Mouse (Mus musculus) lung, postnatal 14 days (tissue): ENCODE data around the gene Spink2.
"Not testable (repeated sequence)": the region's sequence is repeated elsewhere in the genome, so short reads cannot be mapped to it uniquely, and the experiment has no call there.

ENCODE experiments used
- DNase-seq: peaks from one replicate; pipeline ENCODE4 v3.0.0; 2021

The Spink2 gene

DNA sequence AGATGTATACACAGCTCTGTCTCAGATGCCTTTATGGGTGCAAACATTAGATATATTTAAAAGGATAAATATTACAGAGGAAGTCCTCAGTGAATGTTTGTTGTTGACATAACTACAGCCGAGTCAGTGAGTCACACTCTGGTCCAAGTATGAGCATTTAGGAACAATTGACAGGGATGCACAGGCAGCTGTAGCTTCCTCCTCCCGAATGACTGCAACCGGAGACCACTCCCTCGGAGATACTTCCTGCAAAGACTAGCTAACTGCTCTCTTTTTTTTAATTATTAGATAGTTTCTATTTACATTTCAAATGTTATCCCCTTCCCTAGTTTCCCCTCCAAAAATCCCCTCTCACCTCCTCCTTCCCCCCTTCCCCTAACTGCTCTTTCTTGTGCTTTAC lies 18.0 kb downstream of the Spink2 start:
- no peak for DNase-seq

- DNase-seq, result no peak
Observed at GRCm38 (mm10) chr5:77191631-77192030, 19.6 kb downstream of the Spink2 start.

- DNase-seq, result no peak
Observed at GRCm38 (mm10) chr5:77191106-77191505, 20.2 kb downstream of the Spink2 start.

DNA sequence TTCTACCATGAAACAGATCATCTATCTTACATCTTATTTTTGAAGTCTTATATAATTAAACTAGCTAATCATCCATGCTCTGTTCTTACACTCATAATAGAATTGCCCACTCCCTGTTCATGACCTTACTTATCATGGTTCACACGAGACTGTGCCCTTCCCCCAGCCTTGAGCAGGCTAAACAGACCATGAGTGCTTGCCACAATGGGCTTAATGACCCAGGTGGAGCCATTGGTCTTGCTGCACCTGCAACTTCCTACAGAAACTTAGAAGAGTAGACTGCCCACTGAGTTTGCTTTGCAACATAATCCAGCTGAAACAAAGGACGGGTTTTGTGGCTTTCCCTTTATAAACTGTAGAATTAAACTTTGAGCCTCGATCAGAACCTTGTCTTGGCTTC lies 22.5 kb downstream of the Spink2 start:
- no peak for DNase-seq

GRCm38 (mm10) chr5:77185351-77185750 lies 25.9 kb downstream of the Spink2 start:
- DNase-seq, result no peak

DNA sequence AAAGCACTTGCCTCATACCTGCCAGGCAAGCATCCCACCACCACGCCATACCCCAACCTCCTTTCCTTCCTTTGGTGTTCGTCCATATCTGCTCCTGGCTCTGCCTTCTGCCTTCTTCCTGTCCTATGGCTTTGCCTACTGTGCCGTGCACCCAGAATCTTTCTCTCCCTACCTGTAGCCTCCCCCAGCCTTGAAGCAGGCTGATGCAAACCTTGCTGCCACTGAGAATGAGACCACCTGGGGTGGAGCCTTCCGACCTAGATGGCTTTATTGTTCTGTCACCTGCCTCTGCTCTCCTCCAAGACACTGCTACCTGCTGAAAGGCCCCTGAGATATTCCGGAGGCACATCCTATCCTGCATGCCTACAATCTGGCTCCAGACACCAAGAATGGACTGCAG lies 27.4 kb downstream of the Spink2 start:
- not testable (repeated sequence) for DNase-seq

- no peak for DNase-seq
Observed at GRCm38 (mm10) chr5:77183338-77183737, 27.9 kb downstream of the Spink2 start.

DNA sequence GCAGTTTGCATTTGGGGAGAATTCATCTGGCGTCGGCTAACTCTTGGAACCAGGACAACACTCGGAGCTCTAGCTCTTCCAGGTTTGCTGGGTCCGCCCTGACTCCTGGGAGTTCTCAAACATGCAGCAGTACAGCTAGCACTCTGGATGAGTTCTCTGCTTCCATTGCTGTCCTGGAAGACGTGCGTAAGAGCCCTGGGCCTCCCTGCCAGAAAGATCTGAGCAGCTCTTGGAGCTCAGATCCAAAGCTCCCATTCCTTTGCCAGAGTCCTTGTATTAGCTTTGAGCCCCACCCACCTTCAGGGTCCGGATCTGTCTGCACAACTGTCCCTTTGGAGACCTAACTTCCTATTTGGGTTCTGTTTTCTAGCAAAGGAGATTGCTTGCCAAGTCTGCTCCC lies 29.8 kb downstream of the Spink2 start:
- no peak for DNase-seq

GRCm38 (mm10) chr5:77178976-77179375 lies 32.3 kb downstream of the Spink2 start:
- no peak for DNase-seq

DNA sequence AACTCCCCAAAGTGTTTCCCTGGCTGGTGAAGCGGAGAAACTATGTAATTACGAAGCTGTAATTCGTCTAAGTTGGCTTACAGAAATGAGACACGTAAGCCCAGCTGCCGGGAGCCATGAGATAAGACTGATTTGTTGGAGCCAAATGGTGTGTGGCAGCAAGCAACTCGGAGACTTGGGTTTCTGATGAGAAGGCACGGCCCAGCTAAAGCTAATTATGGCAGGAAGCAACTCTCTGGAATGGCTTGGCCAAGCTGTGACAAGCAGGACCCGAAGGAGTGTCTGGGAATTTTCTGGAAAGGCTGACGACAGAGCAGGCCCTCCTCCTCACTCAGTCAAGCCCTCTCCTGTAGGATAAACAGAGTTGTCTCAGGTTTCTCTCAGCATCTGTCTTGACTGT lies 33.3 kb downstream of the Spink2 start:
- DNase-seq, result no peak

DNA sequence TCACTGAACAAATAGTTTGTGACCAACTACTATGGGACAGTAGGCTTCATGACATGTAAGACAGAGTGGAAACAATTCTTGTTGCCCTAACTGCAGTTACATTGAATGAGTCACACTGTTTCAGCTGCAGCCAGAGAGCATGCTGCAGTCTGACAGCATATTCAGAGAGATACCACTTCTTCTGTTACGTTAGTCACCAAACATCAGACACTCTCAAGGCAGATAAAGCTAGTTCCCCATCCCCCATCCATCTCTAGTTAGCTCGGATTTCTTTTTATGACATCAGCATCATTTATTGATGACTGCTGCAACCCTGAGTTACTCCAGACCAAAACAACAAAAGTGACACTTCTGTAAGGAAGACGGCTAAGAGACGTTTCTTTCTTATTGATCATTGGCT lies 36.5 kb downstream of the Spink2 start:
- DNase-seq, result no peak

GRCm38 (mm10) chr5:77170593-77170992 lies 40.7 kb downstream of the Spink2 start:
- DNase-seq, result peak; percentile 51

DNA sequence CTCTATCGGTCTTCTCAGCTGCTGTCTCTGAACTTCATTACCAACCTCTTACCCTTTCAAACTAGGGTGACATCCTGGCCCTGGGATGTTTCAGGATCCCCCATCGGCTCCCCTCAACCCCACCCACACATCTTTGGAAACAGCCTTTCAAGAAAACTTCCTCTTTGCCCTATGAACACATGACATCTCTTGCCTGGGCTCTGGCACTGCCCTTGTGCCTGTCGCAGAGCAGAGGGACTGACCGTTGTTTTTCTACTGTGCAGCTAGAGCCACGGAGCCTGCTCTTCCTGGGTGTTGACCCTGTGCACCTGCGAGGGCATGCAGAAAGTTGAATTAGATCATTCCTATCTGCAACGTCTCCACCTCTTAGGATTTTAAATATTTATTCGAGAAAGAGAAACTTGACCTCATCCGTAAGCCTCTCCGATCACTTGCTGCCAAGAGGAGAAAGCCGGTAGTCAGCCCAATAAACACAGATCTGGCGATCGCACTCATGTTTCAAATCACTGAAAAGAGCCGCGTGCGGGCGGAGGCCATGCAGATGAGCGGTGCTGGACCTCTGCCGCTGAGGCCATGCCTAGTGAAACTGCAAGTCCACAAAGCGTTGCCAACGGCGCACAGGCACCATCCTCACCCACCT lies 43.8 kb downstream of the Spink2 start:
- DNase-seq, result peak; percentile 57

GRCm38 (mm10) chr5:77165703-77166625 lies 45.3 kb downstream of the Spink2 start:
- DNase-seq, result no peak

- no peak for DNase-seq
Observed at GRCm38 (mm10) chr5:77163597-77163996, 47.7 kb downstream of the Spink2 start.

GRCm38 (mm10) chr5:77162566-77162965 lies 48.7 kb downstream of the Spink2 start:
- DNase-seq, result no peak

DNA sequence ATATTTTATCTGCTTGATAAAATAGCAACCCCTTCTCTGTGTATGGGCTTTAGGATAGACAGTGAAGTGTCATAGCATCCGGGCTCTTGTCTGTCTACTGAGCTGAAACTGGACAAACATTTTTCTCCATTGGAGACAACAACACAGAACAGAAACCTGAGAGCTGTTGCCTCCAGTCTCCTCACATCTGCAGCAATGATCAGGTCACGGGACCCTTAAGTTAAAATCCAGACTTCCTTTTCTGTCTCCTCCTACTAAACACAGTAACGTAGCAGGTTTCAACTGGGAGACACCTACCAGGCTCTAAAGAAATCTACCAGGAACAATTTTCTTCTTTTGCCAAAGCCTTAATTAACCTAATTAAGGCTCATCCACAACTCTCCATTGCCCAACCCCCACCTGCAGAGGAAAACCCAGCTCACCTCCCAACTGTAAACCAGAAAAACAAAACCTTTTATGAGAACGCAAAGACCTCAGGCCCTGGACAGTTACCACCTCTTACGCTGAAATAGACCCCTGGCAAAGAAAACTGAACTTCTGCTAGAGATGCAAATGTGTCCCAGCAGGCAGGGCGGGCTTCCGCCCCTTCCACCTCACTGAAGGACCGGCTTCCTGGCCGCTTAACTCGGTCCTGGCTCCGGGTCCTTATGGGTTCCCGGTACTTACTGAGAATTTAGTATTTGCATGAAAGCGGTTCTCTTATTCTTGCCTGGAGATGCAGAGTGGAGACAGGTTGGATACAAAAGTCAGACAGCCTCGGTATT lies 53.3 kb downstream of the Spink2 start:
- DNase-seq, result no peak

- no peak for DNase-seq
Observed at GRCm38 (mm10) chr5:77156938-77157337, 54.3 kb downstream of the Spink2 start.

DNA sequence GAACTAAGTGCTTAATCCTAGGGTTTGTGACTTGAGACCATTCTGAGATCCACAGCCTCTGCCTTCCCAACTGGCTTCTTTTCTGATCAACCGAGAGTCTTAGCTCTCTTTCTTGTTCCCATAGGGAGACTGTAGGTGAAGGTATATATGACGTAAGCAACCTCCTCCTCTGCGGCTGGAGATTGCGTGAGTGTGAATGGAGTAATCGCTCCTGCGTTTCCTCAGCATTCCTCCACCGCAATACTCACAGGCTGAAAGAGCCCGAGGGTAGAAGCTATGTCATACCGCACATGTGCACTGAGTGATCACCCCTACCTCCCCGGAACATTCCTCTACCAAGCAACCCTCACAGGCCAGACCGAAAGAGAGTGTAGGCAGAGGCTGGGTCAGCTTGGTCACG lies 55.7 kb downstream of the Spink2 start:
- DNase-seq, result no peak
